Mouse (Mus musculus) gastrocnemius, postnatal 36 days (tissue): ENCODE data around the gene Cyct. TPM values are rescaled to one million over a fixed set of nuclear protein-coding genes. Genes with fewer than 3 reads are reported as not detected.

ENCODE experiments used
- DNase-seq, 2 experiments: peaks; one replicate each; pipeline ENCODE4 v3.0.0; 2022
- intact Hi-C: fragments of 180-260 bp; cut with DNase I; formaldehyde crosslinking; loops from one replicate; pipeline ENCODE4 v1.15.1; 2025
- long read RNA-seq, 2 experiments: library from polyadenylated mRNA; stranded (forward); transcript quantifications; one replicate each; pipeline ENCODE4 v2.0.0; 2021
- total RNA-seq, 2 experiments: library from RNA; stranded (reverse); gene quantifications; 2 replicates each; pipeline ENCODE4 v1.2.3; 2021

The Cyct gene
- total RNA-seq, result not detected
- long read RNA-seq, experiment 1, result 0 reads
- long read RNA-seq, experiment 2, result 0 reads

DNA sequence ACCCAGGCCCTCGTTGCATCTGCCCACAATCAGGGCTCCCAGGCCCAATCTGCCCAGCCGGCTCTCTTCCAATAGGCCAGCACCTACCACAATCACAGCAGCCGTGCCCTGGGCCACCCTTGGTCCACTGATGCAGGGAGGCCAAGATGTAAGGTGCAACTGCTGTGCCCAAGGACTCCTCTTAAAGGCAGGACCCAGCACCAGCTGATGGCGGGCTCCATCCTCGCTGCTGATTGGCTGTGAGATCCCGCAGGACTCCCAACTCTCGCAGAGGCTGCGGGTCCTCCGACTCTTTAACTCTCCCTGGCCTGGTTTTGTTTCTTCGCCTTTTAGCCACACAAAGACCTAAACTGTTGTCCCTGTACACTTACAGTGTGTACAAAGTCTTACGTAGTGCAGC, at the start of gene Cyct:
TSS of gene Cyct (minus strand) at position 225 of the 400 bp plus-strand sequence.
- no peak for DNase-seq
- intact Hi-C loops, result no loop called here

GRCm38 (mm10) chr2:76409986-76410385, 49.7 kb upstream of the Cyct start:
- intact Hi-C loops, result no loop called here
- no peak for DNase-seq

GRCm38 (mm10) chr2:76409526-76409925, 49.3 kb upstream of the Cyct start:
- DNase-seq, result no peak
- intact Hi-C loops, result no loop called here

DNA sequence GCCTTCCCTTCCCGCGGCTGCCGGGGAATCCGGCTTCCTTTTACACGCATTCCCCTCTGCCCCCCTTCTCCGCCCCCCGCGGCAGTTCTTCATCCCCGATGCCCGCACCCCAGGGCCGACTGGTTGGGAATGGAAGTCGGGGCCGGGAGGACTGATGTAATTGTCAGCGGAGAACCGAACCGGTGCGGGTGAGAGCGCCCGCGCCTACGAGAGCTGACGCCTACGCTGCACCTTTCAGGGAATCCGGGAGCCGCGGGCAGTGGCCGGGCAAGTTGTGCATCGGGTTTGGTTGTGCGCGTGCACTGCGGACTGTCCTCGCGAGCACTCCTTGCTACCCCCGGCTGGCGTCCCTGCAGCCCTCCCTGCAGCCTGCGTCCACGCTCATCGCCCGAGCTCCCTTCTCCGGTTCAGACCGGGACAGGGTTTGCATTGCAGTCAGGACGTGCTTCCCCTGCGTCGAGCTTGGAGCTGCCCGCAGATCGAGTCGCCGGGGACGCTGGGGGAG, 46.7 kb upstream of the Cyct start:
- DNase-seq, result peak; percentile 44 to 56
- intact Hi-C loops, result loop anchor here (1.0 kb wide), 1 partner anchor 133 kb away; no protein-coding TSS in a partner anchor

GRCm38 (mm10) chr2:76406151-76406936, 46.1 kb upstream of the Cyct start, which contains the start of gene Osbpl6:
Gene Osbpl6 (plus strand): TSS chr2:76406508.
- peak; percentile 61 to 72 for DNase-seq
- intact Hi-C loops, result loop anchor here (1.0 kb wide), 1 partner anchor 134 kb away; no protein-coding TSS in a partner anchor

GRCm38 (mm10) chr2:76405596-76406150, 45.4 kb upstream of the Cyct start:
- intact Hi-C loops, result loop anchor here (1.0 kb wide), 1 partner anchor 135 kb away; no protein-coding TSS in a partner anchor
- DNase-seq, result no peak

GRCm38 (mm10) chr2:76400178-76400577, 39.9 kb upstream of the Cyct start:
- intact Hi-C loops, result no loop called here

GRCm38 (mm10) chr2:76386531-76386930, 26.3 kb upstream of the Cyct start:
- DNase-seq, result no peak
- intact Hi-C loops, result no loop called here

More at GRCm38 (mm10) chr2:76400178-76400577, 39.9 kb upstream of the Cyct start:
- DNase-seq, result no peak

DNA sequence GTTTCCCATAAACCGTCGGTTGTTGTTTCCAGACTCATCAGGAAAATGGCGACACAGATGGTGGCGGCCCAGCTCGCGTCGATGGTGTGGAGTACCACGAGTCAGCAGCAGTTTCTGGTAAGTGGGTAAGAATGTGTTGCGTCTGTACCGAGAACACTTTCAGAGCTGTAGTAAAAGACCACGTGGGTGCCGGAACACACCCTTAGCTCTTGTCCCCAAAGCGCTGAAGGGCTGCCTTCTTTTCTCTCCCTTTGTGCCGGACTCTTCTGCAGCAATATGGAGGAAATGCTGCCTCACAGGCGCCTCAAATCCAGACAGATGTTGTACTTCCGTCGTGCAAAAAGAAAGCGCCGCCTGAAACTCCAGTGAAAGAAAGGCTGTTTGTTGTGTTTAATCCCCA, 18.4 kb upstream of the Cyct start:
- no peak for DNase-seq
- intact Hi-C loops, result no loop called here

- DNase-seq, result no peak
- intact Hi-C loops, result no loop called here
These were observed 14.4 kb upstream of the Cyct start for GRCm38 (mm10) chr2:76374544-76375206.

DNA sequence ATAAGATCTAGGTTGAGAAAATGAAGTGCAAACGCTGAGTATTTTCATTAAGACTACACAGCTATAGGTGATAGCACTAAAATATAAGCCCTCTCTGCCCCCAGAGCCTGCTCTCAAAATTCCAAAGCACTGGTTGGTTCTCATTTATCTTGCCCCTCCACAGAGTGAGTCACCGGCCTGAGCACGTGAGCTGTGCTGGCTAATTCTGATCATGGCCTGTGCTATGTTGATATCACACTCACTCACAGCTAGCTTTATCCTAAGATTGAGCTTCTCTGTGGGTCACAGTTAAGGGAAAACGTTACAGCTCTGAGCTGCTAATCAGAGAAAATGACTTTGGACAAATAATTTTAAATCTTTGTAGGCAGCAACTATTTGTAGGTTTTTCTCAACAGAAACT, 12.0 kb upstream of the Cyct start:
- no peak for DNase-seq
- intact Hi-C loops, result no loop called here

DNA sequence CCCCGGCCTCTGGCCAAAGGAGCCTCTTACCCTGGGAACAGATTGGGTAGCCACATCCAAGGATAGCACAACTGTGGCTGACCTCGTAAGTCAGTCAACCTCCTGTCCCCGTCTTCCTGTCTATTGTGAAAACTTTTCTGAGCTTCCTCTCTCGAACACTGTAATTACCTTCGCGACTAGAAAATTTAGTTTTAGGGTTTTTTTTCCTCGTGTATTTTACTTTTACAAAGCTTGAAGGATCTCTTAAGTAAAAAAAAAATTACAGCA, 10.3 kb upstream of the Cyct start:
- intact Hi-C loops, result no loop called here
- DNase-seq, result no peak

DNA sequence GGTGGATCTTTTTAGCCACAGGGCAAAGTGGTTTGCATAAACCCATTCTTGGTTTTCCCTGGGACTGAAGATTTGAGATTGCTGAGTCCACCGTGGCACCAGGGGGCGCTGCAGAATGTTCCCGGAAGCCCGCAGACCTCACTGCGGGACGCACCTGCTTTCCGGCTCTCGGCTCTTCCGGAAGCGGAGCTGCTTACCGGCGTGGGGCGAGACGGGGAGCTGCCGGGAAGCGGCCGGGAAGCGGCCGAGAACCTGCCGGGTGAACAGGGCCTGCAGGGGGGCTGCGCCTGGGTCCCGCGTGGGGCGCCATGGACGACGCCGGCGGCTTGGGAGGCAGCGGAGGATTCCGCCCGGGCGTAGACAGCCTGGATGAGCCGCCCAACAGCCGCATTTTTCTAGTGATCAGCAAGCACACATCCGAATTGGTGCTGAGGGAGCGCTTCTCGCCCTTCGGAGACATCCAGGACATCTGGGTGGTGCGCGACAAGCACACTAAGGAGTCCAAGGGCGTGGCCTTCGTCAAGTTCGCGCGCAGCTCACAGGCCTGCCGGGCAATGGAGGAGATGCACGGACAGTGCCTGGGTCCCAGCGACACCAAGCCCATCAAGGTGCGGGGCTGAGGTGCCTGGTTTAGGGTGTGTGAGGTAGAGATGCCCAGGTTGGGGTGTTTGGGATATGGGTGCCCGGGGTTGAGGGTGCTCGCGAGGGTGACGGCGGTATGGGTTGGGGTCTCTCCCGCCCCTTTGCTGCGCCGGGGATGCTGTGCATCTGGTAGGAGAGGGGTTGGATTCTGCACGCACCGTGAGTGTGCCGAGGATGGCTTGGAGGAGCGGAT, 9.8 kb upstream of the Cyct start, which contains the start of gene Rbm45:
TSS of gene Rbm45 (plus strand) at position 164 of the 835 bp plus-strand sequence.
- intact Hi-C loops, result loop anchor here (2.0 kb wide), 1 partner anchor 249 kb away; no protein-coding TSS in a partner anchor
- peak; percentile 76 to 80 for DNase-seq

DNA sequence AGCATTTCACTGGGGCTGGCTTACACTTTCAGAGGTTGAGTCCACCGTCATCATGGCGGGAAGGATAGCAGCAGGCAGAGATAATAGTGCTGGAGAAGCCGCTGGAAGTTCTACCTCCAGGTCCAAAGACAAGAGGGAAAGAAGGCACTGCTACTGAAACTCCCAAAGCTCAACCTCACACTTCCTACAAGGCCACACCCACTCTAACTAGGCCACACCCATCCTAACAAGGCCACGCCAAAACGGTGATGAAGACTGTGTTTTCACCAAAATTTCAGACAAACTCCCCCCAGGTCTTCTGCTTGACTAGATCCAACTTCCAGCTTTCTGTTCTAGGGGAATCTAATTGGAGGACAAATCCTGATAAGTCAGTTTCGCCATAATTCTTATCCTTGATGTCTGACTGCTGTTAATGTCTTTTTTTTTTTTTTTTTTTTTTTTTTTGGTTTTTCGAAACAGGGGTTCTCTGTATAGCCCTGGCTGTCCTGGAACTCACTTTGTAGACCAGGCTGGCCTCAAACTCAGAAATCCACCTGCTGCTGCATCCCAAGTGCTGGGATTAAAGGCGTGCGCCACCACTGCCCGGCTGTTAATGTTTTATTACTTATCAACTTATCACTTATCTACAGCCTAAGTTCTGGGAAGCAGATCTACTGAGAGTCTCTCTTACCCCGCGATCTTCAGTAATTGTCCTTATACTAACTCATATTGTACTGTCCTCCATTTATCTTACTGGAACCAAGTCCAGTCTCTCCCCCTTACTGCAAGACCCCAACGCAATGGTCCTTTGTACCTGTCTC, 8.8 kb upstream of the Cyct start:
- intact Hi-C loops, result loop anchor here (2.0 kb wide), 1 partner anchor 250 kb away; no protein-coding TSS in a partner anchor
- no peak for DNase-seq

DNA sequence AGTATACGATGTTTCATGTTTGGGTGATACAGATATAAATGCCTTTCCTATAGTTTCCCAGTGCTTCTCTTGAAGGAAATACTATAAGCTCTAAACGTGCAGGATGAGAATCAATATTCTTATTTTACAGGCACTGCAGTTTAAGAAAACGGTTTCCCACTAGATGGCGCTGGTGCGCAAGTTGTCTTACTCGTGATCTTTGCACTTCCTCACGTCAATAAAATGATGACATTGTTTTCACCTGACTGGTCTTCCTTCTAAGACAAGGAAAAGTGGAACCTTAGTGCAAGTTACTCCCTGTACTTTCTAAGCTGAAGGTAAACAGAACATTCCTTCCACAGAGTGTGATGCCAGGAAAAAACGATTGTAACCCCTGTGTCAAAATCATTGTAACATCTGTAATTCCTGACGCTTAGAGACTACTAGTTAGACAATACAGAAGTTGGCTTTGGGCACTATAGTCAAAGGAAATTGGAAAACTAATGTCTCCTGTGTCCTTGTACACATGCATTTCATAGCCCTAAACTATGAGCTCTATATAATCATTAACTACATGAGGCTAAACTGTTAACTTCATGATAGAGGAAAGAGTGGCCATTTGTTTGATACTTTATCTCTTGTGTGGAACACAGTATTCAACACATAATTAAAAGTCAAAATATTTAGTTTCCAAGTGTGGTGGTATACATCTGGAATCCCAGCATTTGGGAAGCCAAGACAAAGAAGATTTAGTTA, 7.1 kb upstream of the Cyct start:
- intact Hi-C loops, result no loop called here
- DNase-seq, result peak; percentile 48 to 68

GRCm38 (mm10) chr2:76365811-76366210, 5.6 kb upstream of the Cyct start:
- no peak for DNase-seq
- intact Hi-C loops, result no loop called here

DNA sequence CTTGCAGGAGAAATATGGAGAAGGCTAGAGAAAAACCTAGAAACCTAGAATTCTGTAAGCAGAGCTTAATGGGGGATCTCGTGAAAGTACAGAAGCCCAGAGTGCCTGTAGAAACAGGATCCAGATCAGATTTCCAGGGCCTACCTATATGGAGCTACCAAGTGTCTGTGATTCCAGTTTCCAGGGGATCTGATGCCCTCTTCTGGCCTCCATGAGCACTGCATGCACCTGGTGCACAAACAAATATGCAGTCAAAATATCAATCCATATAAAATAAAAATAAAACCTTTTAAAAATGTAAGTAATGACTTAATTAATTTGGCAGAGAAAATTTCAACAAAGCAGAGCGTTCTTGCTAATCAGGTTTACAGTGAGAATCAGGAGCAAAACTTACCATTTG, 1.9 kb upstream of the Cyct start:
- intact Hi-C loops, result no loop called here
- DNase-seq, result no peak

- no peak for DNase-seq
- intact Hi-C loops, result no loop called here
These were observed 12.4 kb downstream of the Cyct start for GRCm38 (mm10) chr2:76347839-76348238.

- intact Hi-C loops, result no loop called here
- DNase-seq, result no peak
These were observed 18.1 kb downstream of the Cyct start for GRCm38 (mm10) chr2:76342146-76342545.
